Mouse (Mus musculus) adipocyte (in vitro differentiated cells): Measurements from ENCODE around the gene Pnpla1.

Source experiments
- DNase-seq: peaks from one replicate; pipeline ENCODE4 v3.0.0-alpha.2; 2016; ENCODE audit warnings: low spot score

The Pnpla1 gene

DNA sequence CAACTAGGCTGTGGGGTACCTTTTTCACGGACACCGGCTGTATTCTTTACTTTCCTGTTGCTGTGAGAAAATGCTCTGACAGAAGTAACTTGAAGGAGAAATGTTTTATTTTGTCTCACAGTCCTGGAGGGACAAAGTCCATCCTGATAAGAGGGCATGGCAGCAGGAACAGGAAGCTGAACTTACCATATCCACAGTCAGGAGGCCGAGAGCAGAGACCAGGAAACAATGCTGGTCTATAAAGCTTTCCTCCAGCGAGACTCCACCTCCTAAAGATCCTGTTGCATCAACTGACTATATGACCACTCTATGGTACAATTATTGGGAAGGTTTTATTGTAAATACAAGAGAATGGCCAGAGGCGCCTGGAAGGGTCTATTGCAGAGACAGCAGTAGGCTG, 14.5 kb upstream of the Pnpla1 start:
- no peak for DNase-seq

DNA sequence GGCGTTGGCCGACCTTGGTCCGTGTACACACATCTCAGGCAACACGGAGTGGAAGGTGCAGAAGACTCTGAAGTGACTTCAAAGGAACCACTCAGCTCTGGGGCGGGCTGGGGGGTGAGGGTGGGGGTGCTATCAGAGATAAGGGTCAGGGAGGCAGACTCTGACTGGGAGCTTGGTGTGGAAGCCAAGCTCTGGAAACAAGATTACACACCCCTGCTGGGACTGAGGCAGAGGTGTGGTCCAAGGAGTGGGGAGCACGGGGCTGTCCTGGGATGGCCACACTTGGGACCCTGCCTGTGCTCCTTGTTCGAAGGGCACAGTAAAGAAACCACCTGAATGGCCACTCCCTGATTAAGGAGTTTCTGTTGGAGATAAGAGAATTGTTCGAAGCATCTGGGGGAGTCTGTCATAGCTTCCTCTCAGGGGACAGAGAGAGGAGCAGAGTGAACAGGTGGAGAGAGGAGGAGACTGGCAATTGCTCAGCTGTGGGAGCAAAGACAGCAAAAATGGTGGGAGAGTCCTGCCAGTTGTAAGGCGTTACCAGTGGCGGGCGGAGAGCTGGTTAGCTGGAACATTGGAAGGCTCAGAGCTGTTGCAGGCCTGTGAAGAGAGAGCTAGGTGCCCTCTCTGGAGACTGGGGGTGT, 11.1 kb upstream of the Pnpla1 start:
- DNase-seq = no peak

DNA sequence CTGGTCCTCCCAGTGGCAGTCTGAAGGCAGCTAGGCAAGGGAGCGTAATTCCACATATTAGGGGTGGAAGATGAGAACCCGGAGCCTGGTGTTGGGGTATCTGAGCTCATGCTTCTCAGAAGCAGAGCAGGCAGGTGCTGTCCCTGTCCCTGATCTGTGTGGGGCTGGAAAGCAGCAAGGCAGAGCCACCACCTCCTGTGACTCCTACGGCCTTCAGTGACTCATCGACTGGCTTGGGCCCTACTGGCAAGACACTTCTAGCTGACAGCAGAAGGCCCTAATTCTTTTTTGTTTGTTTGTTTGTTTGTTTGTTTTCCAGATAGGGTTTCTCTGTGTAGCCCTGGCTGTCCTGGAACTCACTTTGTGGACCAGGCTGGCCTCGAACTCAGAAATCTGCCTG, 7.7 kb upstream of the Pnpla1 start:
- no peak for DNase-seq

DNA sequence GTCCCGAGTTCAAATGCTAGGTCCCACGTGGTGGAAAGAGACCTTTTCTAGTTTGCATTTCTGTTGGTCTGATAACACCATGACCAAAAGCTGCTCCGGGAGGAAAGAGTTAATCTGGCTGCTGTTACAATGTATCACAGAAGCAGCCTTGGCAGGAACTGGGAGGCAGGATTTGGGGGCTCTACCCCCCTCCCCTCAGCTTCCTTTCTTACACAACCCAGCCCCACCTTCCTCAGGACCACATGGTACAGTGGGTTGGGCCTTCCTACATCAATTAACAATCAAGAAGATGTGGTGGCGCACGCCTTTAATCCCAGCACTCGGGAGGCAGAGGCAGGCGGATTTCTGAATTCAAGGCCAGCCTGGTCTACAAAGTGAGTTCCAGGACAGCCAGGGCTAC, 3.8 kb upstream of the Pnpla1 start:
- no peak for DNase-seq

DNA sequence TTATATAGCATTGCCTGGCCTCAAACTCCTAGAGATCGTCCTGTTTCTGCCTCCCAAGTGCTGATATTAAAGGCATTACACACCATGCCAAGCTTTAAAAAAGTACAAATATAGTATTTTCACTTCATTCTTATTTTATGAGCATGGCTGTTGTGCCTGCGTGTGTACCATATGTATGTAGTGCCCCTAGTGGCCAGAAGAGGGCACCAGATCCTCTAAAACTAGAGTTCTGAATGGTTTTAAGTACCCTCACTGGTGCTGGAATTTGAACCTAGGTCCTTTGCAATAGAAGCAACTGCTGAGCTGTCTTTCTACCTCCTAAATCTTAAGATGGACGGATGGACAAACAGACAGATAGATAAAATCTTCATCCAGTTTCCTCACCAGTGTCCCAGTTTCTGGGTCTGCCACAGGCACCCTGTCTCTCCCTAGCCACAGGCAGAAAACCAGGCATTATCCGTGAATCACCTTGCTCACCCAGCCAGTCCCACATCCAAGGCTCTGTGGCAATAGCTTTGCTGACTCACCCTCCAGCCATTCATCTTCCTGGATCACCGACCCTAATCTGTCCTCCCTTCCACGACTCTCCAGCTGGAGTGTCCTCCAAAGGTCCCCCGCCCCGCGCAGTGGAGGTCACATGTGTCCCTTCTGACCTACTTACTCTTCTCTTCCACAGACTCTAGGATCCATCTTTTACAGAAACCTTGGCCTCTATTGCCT, 2.9 kb upstream of the Pnpla1 start:
- DNase-seq = peak; percentile 24

DNA sequence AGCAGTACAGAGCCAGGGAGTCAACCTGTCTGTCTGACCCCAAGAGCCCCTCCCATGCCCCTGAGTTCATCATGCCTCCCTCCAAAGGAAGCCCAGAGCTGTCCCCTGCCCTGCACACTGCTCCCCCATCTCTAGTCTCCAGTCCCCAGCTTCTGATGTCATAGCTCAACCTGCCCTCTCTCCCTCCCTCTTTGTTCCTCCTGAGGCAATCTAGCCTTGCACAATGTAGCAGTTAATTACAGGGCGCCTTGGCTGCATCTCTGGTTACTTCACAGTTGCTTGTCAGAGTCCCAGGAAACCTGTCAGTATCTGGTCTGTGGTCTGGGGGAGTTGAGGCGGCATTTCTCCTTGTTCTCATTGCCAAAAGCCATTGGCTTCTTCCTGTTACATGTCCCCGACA, 2.2 kb upstream of the Pnpla1 start:
- DNase-seq = peak; percentile 58

DNA sequence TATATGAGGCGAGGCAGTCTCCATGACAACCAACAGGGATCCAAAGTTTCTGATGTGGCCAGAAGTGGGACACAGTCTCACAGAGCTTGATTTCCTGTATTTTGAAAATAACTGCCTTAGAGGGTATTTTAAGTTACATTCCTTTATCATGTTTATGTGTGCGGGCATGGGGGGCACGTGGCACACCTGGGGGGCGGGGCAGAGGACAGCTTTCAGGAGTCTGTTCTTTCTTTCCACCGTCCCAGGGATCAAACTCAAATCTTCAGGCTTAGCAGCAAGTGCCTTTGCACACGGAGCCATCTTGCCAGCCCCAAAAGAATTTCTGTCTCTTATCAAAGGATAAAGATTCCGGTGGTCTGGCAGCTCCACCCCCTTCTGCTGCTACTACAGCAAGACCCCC, 5.7 kb downstream of the Pnpla1 start:
- no peak for DNase-seq

DNA sequence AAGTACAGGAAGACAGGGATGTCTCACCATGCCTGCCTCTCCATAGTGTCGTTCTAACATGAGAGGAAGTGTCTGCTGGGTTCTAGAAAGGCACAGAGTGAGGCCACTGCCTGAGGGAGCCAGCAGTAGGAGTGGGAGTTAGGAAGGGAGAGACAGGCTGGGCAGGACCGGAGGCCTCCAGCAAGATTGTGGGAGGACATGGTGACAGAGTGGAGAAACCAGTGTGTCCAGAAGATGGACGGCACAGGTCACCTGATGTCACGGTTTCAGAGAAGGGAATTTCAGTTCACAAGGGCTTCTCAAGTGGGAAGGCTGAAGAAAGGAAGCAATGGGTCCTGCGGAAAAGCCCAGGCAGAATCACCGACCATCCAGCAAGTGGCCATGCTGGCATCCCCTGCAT, 6.3 kb downstream of the Pnpla1 start:
- DNase-seq = no peak

DNA sequence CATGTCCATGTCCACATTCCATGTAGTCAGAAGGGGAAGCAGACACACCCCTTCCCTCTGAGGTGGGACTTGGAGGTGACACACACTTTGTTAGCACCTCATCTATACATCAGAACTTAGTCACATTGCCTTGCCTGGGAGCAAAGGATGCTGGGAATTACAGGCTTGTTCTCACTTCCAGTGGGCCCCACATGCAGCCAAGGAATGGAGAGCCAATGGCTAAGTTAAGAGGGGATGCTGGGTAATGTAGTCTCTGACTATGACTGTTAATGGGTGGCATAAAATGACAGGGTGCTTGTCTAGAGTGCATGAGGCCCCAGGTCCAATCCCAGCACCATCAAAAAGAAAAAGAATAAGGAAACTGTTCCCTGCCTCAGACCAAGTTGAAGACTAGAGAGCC, 8.7 kb downstream of the Pnpla1 start:
- no peak for DNase-seq

DNA sequence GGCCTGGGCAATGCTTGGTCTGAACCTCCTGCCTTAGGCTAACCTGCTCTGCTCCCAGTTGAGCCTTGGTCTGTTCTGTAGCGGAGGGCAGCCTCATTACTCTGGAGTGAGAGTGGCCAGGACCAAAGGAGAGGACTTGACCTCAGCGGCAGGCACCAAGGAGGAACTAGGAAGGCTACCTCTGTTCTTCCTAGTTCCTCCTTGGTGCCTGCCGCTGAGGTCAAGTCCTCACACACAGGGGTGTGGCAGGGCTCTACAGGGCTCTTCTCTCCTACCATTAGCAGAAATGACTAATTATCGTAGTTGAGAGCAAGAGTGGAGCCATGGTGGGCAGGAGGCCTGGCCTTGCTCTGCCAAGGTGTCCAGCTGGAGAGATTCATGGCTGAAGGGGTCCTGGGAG, 9.2 kb downstream of the Pnpla1 start:
- DNase-seq = no peak

DNA sequence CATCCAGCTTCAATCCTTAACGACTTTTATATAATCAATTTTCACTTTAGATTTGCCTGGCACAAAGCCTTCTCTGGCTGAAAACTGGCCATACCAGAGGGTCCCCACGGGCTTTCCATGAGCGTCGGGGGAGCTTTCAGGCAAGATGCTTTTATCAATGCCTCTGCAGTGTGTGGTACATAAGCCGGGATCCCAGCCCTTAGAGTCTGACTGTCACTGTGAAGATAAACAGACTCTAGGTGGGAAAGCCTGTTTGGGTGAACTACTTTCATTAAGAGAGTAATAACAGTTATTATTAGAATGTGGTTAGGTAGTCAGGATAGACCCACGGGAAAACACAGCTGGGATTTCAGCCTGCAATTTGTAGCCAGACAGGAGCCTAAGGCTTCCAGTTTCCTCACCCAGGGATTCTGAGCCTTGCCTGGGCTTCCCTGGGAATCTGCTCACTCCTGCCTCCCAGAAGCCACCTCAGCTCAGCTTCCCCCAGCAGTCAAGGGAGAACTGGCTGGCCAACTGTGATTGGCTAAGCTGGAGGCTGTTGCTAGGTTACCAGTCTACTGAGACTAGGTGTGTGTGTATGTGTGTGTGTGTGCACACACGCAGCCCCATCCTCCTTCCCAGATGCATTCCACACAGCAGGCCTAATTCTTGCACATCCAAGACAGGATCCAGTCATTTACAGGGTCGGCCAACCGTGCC, 11.3 kb downstream of the Pnpla1 start:
- DNase-seq = no peak

DNA sequence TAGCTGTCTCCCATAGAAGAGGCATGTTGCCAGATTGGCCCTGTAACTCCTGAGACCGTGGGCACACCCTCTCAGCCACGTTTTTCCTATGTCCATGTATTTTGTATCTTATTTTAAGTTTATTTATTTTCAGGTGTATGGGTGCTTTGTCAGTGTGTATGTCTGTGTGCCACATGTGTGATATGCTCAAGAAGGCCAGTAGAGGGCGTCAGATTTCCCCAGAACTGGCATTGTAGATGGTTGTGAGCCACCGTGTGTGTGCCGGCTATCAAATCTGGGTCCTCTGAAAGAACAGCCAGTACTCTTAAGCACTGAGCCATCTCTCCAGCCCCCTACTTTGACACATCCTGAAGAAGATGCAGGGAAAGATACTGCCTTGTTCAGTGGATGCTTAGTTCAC, 12.2 kb downstream of the Pnpla1 start:
- no peak for DNase-seq

DNA sequence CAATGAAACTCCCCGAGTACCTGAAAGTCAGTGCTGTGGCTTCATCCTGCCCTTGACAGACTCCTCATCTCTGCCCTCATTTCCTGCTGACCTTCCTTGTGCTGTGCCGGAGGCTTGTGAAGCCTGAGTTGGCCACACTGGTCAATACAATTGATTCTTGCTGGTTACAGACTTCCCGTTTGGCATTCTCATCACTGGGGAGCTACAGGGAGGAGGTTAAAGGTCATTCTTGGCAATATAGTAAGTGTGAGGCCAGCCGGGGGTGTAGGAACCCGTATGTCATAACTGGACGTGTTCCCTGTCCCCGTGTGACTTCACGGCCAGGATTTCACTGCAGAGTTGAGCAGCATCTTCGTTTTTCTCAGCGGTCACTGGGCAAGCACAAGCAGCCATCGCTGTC, 13.6 kb downstream of the Pnpla1 start:
- DNase-seq = peak; percentile 14

DNA sequence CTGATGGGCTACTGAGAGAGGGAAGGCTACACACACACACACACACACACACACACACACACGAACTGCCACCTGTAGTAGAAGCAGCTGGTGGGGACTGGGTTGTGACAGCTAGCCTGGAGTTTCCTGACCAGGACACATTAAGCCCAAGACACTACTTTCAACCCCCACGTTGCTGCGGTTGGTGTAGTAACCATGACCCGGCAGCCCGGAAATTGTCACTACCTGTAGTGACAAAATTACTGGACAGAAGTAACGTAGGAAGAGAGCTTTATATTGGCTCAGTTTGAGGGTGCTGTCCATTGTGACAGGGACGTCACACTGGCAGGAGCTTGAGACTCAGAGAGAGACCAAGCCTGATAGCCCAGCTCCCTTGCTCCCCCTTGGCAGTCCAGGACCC, 14.1 kb downstream of the Pnpla1 start:
- DNase-seq = no peak

DNA sequence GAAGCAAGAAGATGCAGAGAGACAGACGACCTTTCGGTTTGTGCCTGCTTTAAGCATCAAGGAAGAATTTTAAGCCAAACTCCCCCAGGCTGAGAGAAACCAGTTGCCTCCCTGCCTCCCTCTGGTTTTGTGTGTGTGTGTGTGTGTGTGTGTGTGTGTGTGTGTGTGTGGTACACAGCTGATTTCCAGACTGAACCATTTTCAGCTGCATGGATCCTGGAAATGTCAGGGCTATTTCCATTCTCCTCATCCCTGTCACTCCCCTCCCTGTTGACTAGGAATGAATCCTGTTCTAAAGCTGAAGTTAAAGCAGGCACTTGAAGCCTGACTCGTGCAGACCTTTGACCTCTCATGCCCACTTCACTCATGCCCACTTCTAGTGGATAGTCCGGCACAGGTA, 16.0 kb downstream of the Pnpla1 start:
- no peak for DNase-seq

DNA sequence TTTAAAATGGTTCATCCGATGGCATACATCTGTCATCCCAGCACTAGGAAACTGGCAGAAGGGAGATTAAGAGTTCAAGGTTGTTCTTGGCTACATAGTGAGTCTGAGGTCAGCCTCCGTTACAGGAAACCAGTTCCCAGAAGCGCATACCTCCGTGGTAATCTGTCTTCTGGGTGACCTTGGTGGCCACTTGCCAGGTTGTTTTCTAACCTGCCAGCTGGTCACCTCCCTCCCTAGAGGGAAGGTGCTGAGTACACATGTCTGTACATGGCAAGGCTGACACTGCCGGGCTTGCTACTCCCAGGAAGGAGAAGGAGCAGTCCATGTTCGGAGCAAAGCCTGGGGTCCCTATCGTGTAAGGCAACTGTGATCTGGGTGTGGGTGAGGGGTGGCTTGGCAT, 16.6 kb downstream of the Pnpla1 start:
- DNase-seq = no peak

DNA sequence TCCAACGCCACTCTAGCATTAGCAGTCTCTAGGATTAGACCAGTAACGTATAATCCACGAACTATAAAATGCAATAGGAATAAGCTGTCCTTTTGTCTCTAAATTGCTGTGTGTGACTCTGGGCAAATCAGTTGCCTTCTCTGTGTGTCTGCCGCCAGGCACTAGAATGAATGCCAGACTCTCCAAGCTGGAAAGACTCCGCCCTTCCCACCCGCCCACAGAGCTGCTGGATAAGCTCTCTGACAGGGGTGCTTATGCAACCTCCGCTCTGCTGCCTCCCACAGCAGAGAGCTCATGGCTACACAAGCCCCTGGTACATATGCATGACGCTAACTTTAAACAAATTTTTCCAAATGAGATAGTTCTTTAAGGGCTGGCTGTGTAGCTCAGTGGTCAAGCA, 17.1 kb downstream of the Pnpla1 start:
- DNase-seq = peak; percentile 94

DNA sequence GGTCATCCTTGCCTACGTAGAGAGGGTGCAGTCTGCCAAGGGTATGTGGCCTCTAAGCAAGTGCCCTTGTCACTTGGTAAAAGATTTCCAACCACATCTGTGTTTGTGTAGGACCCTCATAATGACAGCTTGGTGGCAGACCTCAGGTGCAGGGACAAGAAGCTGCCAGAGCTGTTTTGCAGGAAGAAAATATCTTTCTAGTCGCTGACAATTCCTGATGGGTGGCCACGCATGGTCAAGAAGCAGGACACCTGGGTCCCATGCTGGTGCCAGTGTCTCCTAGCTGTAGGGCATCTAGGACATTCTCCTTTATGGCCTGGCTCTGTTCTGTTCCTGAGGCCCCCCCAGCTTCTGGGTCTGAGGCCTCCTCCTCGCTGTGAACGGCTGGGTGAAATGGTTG, 18.1 kb downstream of the Pnpla1 start:
- DNase-seq = no peak

DNA sequence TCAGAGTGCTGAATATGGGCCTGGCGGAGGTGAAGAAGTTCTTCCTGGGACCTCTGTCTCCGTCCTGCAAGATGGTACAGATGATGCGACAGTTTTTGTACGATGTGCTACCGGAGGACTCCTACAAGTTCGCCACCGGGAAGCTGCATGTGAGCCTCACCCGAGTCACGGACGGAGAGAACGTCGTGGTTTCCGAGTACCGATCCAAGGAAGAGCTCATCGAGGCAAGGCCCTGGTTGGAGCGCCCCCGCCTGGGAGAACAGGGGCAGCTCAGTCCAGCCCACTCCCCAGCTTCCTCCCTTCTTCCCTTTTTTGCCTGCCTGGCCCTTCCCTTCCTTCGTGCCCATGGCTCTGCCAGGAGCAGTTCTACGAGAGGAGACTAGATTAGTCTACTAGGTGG, 18.6 kb downstream of the Pnpla1 start:
- DNase-seq = no peak

DNA sequence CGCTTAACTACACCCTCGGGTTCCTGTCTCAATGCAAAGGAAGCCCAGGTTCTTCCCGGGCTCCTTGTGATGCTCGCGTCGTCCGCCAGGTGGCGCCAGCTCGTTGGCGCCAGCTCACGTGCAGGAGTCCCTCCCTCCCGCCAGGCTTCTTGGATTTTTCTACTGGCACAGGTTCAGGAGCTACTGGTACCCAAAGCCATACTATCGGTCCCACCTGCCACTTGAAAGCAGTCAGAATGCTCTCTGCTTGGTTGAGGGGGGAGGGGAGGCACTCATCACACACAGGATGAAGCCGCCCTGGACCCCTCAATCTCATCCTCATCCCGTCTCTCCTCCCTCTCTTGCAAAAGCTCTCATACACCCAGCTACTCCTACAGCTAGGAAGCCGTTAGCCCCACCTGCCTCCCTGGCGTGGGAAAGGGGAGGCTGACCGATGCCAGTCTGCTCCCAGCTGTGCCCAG, 21.8 kb downstream of the Pnpla1 start:
- DNase-seq = peak; percentile 55

DNA sequence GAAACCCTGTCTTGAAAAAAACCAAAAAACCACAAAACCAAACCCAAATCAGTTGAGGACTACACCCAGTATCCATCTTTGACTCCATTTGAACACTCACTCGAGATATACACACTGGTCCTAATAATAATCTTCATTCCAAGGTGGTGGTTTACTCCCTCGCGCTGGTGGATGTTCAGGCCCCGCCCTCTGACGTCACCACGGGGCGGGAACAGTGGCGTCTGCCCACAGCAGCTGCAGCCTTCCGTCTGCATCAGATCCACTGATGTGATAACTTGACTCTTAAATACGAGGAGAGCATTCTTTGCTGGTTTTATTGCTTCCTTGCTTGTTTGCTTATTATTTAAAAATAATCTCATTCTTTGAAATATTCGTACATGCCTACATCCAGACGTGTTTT, 24.1 kb downstream of the Pnpla1 start:
- DNase-seq = no peak

DNA sequence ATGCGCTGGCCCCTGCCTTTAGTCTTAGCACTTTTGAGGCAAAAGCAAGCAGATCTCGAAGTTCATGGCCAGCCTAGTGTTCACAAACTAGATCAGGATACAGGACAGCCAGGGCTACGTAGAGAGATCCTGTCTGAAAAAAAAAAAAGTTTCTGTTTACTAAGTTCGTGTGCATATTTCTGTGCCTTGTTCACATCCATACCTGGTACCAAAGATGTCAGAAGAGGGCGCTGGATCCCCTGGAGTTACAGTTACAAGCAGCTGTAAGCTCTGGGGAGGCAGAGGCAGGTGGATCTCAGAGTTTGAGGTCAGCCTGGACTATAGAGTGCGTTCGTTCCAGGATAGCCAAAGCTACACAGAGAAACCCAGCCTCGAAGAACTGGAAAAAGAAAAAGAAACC, 24.6 kb downstream of the Pnpla1 start:
- no peak for DNase-seq

DNA sequence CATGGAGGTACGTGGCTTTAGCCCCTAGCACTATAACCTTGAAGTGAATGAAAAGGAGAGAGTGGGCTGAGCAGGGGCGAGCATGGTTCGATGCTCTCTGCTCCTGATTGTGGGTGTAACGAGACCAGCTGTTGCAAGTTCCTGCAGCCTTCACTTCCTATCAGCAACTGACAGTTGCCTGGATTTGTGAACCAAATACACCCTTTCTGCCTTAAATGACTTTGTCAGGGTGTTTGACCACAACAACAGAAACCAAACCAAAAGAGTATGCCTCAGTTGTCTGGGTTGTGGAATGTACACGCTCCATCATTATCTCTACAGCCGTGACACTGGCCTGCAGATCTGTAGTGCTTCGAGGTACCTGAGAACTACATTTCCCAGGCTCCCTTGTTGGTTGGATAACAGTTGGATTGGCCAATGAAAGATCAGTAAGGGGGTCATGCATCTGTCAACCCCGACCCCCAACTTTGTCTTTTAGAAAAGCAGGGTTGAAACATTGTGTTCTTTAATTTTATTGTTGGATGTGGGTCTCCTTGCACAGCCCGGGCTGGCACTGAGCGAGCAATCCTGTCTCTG, 25.8 kb downstream of the Pnpla1 start:
- no peak for DNase-seq
